Comparison of ENCODE assay signal across 8 mouse cellular contexts in the genomic region with DNA sequence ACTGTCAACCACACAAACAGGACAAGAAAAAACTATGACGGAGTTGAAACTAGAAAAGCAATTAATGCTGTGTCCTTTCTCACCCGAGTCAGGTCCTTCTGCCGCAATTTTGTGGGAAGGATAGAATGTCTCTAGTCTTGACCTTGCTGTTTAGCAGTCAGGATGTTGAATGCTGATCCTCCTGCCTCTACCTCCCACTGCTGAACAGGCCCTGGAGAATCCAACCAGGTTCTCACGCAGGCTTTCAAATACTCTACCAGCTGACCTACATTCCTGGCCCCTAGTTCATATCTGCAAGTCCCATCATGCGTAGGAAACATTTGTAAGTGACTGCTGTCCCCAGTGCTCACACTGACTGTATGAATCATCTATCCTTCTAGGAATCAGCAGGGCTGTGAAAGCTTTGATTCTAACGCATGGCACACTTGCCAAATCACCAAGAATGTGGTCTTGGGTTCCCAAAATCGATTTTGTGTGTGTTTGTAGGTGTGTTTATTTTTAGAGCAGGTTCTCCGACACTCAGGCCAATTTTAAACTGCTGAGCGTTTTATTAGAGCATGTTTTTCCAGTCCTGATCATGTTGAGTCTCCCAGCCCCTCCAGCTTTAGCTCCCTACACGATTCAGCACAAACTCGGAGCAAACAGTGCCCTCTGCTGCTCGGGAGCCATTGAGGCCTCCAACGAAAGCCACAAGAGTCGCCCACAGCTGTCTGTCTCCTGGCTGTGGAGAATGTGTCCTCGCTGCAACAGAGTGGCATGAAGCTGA.
DNase-seq lines count a peak whose midpoint lies in the region; ATAC-seq and TF ChIP-seq lines count a peak whose summit lies in the region.

No protein-coding gene starts in this region.

- 0 out of 2 replicates have a peak, but pooled peaks cover 3% of the 10 kb centered on the region for H3K4me1 ChIP-seq in forebrain, embryonic 10.5 days
- no peaks in the 10 kb centered on the region for H3K4me1 ChIP-seq in intestine, embryonic 14.5 days (replicated peaks; ENCODE audit: control insufficient read depth, insufficient read depth, low read length)
- no peaks in the 10 kb centered on the region for H3K4me1 ChIP-seq in midbrain, embryonic 14.5 days (ENCODE audit: control insufficient read depth, insufficient read depth, low read length)
- H3K4me1 ChIP-seq in testis, adult 2 months (ENCODE audit: control insufficient read depth, insufficient read depth, low read length), result no peaks in the 10 kb centered on the region; the same call in 1 of the 2 replicates

- intact Hi-C loops in heart, postnatal 25 days (cut with DNase I), result no loop called here

- no peak for TF ChIP-seq POLR2A in testis, adult 2 months (IDR thresholded peaks at IDR 0.05; ENCODE audit: control insufficient read depth, low read depth, low read length)

- no peak overlapping the region for H3K27ac ChIP-seq in forebrain, embryonic 10.5 days
- no peak overlapping the region for H3K27ac ChIP-seq in intestine, embryonic 14.5 days (ENCODE audit: low read depth)
- H3K27ac ChIP-seq in midbrain, embryonic 14.5 days (replicated peaks; ENCODE audit: low read depth, low read length), result no peak overlapping the region
- no peak overlapping the region for H3K27ac ChIP-seq in testis, adult 2 months (ENCODE audit: control insufficient read depth, insufficient read depth, low read depth, low read length)

- no peak; the same call in 1 of the 2 replicates for ATAC-seq in intestine, embryonic 14.5 days (replicated peaks; ENCODE audit: low FRiP score, low TSS enrichment, low read depth)
- ATAC-seq in midbrain, embryonic 14.5 days (ENCODE audit: low FRiP score, low TSS enrichment), result no peak

- no peak overlapping the region for H3K4me2 ChIP-seq in intestine, embryonic 14.5 days (ENCODE audit: low read length)
- H3K4me2 ChIP-seq in midbrain, embryonic 14.5 days (ENCODE audit: low read length), result no peak overlapping the region

- TF ChIP-seq CTCF in testis, adult 2 months (IDR thresholded peaks at IDR 0.05; ENCODE audit: control insufficient read depth, insufficient read depth, insufficient replicate concordance, low read depth, low read length), result peak; percentile 29; the same call in 1 of the 2 replicates

- H3K27me3 ChIP-seq in forebrain, embryonic 10.5 days (ENCODE audit: poor library complexity, severe bottlenecking), result no peaks in the 10 kb centered on the region
- H3K27me3 ChIP-seq in intestine, embryonic 14.5 days (replicated peaks; ENCODE audit: control insufficient read depth, insufficient read depth, low read length), result no peaks in the 10 kb centered on the region
- no peaks in the 10 kb centered on the region for H3K27me3 ChIP-seq in midbrain, embryonic 14.5 days (ENCODE audit: control insufficient read depth, insufficient read depth, low read length)
- no peaks in the 10 kb centered on the region for H3K27me3 ChIP-seq in testis, adult 2 months (ENCODE audit: control insufficient read depth, insufficient read depth, low read length)

- no peaks in the 10 kb centered on the region for H3K9me3 ChIP-seq in forebrain, embryonic 10.5 days
- no peaks in the 10 kb centered on the region for H3K9me3 ChIP-seq in intestine, embryonic 14.5 days (ENCODE audit: control insufficient read depth, low read length)
- H3K9me3 ChIP-seq in midbrain, embryonic 14.5 days (ENCODE audit: control insufficient read depth, low read length), result no peaks in the 10 kb centered on the region

- no peak overlapping the region for H3K9ac ChIP-seq in intestine, embryonic 14.5 days (ENCODE audit: low read length)
- no peak overlapping the region for H3K9ac ChIP-seq in midbrain, embryonic 14.5 days (replicated peaks; ENCODE audit: low read length)

- H3K4me3 ChIP-seq in forebrain, embryonic 10.5 days, result no peak overlapping the region
- no peak overlapping the region for H3K4me3 ChIP-seq in intestine, embryonic 14.5 days (ENCODE audit: low read depth, low read length)
- no peak overlapping the region for H3K4me3 ChIP-seq in midbrain, embryonic 14.5 days (replicated peaks; ENCODE audit: low read depth, low read length)
- H3K4me3 ChIP-seq in testis, adult 2 months (ENCODE audit: control insufficient read depth, low read depth, low read length), result no peak overlapping the region

- peak; percentile 10 to 54 for DNase-seq in heart, adult 18-20 months
- no peak for DNase-seq in heart, postnatal 25 days (ENCODE audit: low spot score)
- peak; percentile 55 for DNase-seq in adrenal gland, postnatal 25 days
- DNase-seq in forebrain, embryonic 10.5 days (ENCODE audit: extremely low spot score, low spot score), result peak; percentile 49
- DNase-seq in intestine, embryonic 14.5 days (ENCODE audit: low spot score), result peak; percentile 74
- peak; percentile 31 to 40 for DNase-seq in left cerebral cortex, adult 8-10 months (ENCODE audit: low spot score in 2 of 2)
- DNase-seq in midbrain, embryonic 14.5 days, result peak; percentile 74

- 47% methylated on average over 15 of the region's 15 CpGs for WGBS in forebrain, embryonic 10.5 days
- 43% methylated on average over 15 of the region's 15 CpGs for WGBS in intestine, embryonic 14.5 days
- 47% methylated on average over 15 of the region's 15 CpGs for WGBS in midbrain, embryonic 14.5 days

- H3K36me3 ChIP-seq in forebrain, embryonic 10.5 days (replicated peaks), result no peaks in the 10 kb centered on the region
- no peaks in the 10 kb centered on the region for H3K36me3 ChIP-seq in intestine, embryonic 14.5 days (ENCODE audit: control insufficient read depth, insufficient read depth, low read length)
- no peaks in the 10 kb centered on the region for H3K36me3 ChIP-seq in midbrain, embryonic 14.5 days (ENCODE audit: control insufficient read depth, insufficient read depth, low read length)
- no peaks in the 10 kb centered on the region for H3K36me3 ChIP-seq in testis, adult 2 months (ENCODE audit: control insufficient read depth, insufficient read depth, low read length)
